Mouse (Mus musculus): ENCODE measurements around the gene Htr2a. TPM values are rescaled to one million over a fixed set of nuclear protein-coding genes. Genes with fewer than 3 reads are reported as not detected.

Gene Htr2a
- not detected in 2 replicates for total RNA-seq (2012; rRNA removed)
- total RNA-seq (2014; rRNA removed): not detected in 2 replicates
- 0.04 TPM in 1 of 2 replicates, not detected in the other for polyA plus RNA-seq (2012; ENCODE audit: insufficient read length, low read depth)

- Histone ChIP-seq H3K36me3 (replicated peaks in 1 of 2; ENCODE audit: control insufficient read depth in 1 of 2, insufficient read depth in 1 of 2, low read length in 1 of 2) (no peaks in the 10 kb centered on the region), H3K4me1 (ENCODE audit: control insufficient read depth in 1 of 2, insufficient read depth in 2 of 2) (peaks cover 0 to 12% of the 10 kb centered on the region in 2 experiments; a peak in 2 of 4 replicates), H3K9ac (ENCODE audit: insufficient read depth, low read depth) (no peak within 1 kb of the TSS), H3K9me3 (replicated peaks; ENCODE audit: low read length) (no peaks in the 10 kb centered on the region), H3K27ac (ENCODE audit: insufficient read depth, low read depth) (no peak within 1 kb of the TSS), H3K79me2 (replicated peaks; ENCODE audit: control insufficient read depth, extremely low read depth, insufficient read depth, poor library complexity, severe bottlenecking) (no peaks in the 10 kb centered on the region), H3K27me3 (replicated peaks) (no peaks in the 10 kb centered on the region), H3K4me2 (ENCODE audit: insufficient read depth, low read depth, poor library complexity, severe bottlenecking) (peak within 1 kb of the TSS; percentile 83), H3K4me3 (replicated peaks in 1 of 3; ENCODE audit: low read depth in 2 of 3, low read length in 2 of 3, poor library complexity in 1 of 3) (peak within 1 kb of the TSS in 2 of 3 experiments; percentile 8 to 23)
- in situ Hi-C loops (cut with MboI; ENCODE audit: low pct_ligation_motif_present, low pct_unique_long_range_greater_than_20kb, low sequenced_read_pairs): no loop called here
- TF ChIP-seq MAFK (IDR thresholded peaks at IDR 0.05; ENCODE audit: insufficient replicate concordance, low read length) (no peak), MYC (IDR thresholded peaks at IDR 0.05; ENCODE audit: low read depth, low read length) (no peak), BHLHE40 (IDR thresholded peaks at IDR 0.05; ENCODE audit: low read depth, low read length) (peak; percentile 30; the same call in 1 of the 2 replicates), KAT2A (IDR thresholded peaks at IDR 0.05; ENCODE audit: insufficient replicate concordance, low read length) (no peak)
- no peak for DNase-seq (ENCODE audit: extremely low read depth)
- dilution Hi-C loops (cut with MboI; ENCODE audit: extremely low pct_ligation_motif_present, extremely low pct_unique_long_range_greater_than_20kb, low sequenced_read_pairs): no loop called here
Observed at GRCm38 (mm10) chr14:74640819-74641381, at the start of gene Htr2a. Gene Htr2a (plus strand): TSS chr14:74640840.

- Histone ChIP-seq H3K79me2 (replicated peaks; ENCODE audit: control insufficient read depth, extremely low read depth, insufficient read depth, poor library complexity, severe bottlenecking) (no peaks in the 10 kb centered on the region), H3K27me3 (replicated peaks) (no peaks in the 10 kb centered on the region), H3K27ac (ENCODE audit: insufficient read depth, low read depth) (no peak overlapping the region), H3K36me3 (replicated peaks in 1 of 2; ENCODE audit: control insufficient read depth in 1 of 2, insufficient read depth in 1 of 2, low read length in 1 of 2) (no peaks in the 10 kb centered on the region), H3K4me2 (ENCODE audit: insufficient read depth, low read depth, poor library complexity, severe bottlenecking) (peak overlapping the region; percentile 44), H3K4me3 (replicated peaks in 1 of 3; ENCODE audit: low read depth in 2 of 3, low read length in 2 of 3, poor library complexity in 1 of 3) (no peak overlapping the region), H3K9ac (ENCODE audit: insufficient read depth, low read depth) (no peak overlapping the region), H3K4me1 (ENCODE audit: control insufficient read depth in 1 of 2, insufficient read depth in 2 of 2) (peaks cover 2 to 3% of the 10 kb centered on the region in 2 experiments; a peak in 1 of 4 replicates), H3K9me3 (replicated peaks; ENCODE audit: low read length) (no peaks in the 10 kb centered on the region)
- dilution Hi-C loops (cut with MboI; ENCODE audit: extremely low pct_ligation_motif_present, extremely low pct_unique_long_range_greater_than_20kb, low sequenced_read_pairs): no loop called here
- in situ Hi-C loops (cut with MboI; ENCODE audit: low pct_ligation_motif_present, low pct_unique_long_range_greater_than_20kb, low sequenced_read_pairs): no loop called here
- no peak for TF ChIP-seq GABPA (IDR thresholded peaks at IDR 0.05; ENCODE audit: insufficient replicate concordance, low read depth, low read length)
- no peak for TF ChIP-seq MAZ (IDR thresholded peaks at IDR 0.05; ENCODE audit: low read depth, low read length)
- no peak for TF ChIP-seq MXI1 (IDR thresholded peaks at IDR 0.05; ENCODE audit: low read depth, low read length)
- no peak for TF ChIP-seq USF1 (IDR thresholded peaks at IDR 0.05; ENCODE audit: low read depth, low read length)
- TF ChIP-seq MAFK (IDR thresholded peaks at IDR 0.05; ENCODE audit: insufficient replicate concordance, low read length): no peak
- TF ChIP-seq MEF2A (IDR thresholded peaks at IDR 0.05; ENCODE audit: borderline replicate concordance, low read depth, low read length): no peak
- no peak for TF ChIP-seq ZC3H11A (IDR thresholded peaks at IDR 0.05; ENCODE audit: low read depth, low read length)
- TF ChIP-seq SMC3 (IDR thresholded peaks at IDR 0.05; ENCODE audit: low read depth, low read length): no peak
- no peak for TF ChIP-seq MYC (IDR thresholded peaks at IDR 0.05; ENCODE audit: low read depth, low read length)
- TF ChIP-seq ZMIZ1 (IDR thresholded peaks at IDR 0.05; ENCODE audit: low read depth, low read length): no peak
- TF ChIP-seq NRF1 (IDR thresholded peaks at IDR 0.05; ENCODE audit: low read depth, low read length): no peak
- TF ChIP-seq KAT2A (IDR thresholded peaks at IDR 0.05; ENCODE audit: insufficient replicate concordance, low read length): no peak
- DNase-seq (ENCODE audit: extremely low read depth): no peak
Observed at GRCm38 (mm10) chr14:74601333-74602087, 39.1 kb upstream of the Htr2a start.
